ENCODE assay signal across 8 mouse cellular contexts in genomic region chr10:127076082-127076481, GRCm38 (mm10). TPM values are rescaled to one million over a fixed set of nuclear protein-coding genes. Genes with fewer than 3 reads are reported as not detected.
A peak's percentile ranks its signal among the peaks of the same experiment; 100 is the strongest.
DNase-seq lines count a peak whose midpoint lies in the region; ATAC-seq and TF ChIP-seq lines count a peak whose summit lies in the region.

No protein-coding gene starts in this region.

- H3K4me1 ChIP-seq in hindbrain, embryonic 13.5 days (replicated peaks): peaks cover 37% of the 10 kb centered on the region
- peaks cover 46% of the 10 kb centered on the region for H3K4me1 ChIP-seq in hindbrain, embryonic 10.5 days (replicated peaks)
- H3K4me1 ChIP-seq in stomach, embryonic 16.5 days (ENCODE audit: control insufficient read depth, insufficient read depth, low read length): peaks cover 25% of the 10 kb centered on the region
- H3K4me1 ChIP-seq in stomach, postnatal 0 days (replicated peaks; ENCODE audit: control insufficient read depth, insufficient read depth): no peaks in the 10 kb centered on the region; the same call in 1 of the 2 replicates

- no peaks in the 10 kb centered on the region for H3K9me3 ChIP-seq in hindbrain, embryonic 13.5 days
- no peaks in the 10 kb centered on the region for H3K9me3 ChIP-seq in hindbrain, embryonic 10.5 days
- no peaks in the 10 kb centered on the region for H3K9me3 ChIP-seq in stomach, embryonic 16.5 days (replicated peaks; ENCODE audit: control insufficient read depth, low read length)
- H3K9me3 ChIP-seq in stomach, postnatal 0 days (ENCODE audit: control insufficient read depth, low read length): no peaks in the 10 kb centered on the region

- no peak for TF ChIP-seq EP300 in stomach, postnatal 0 days (optimal IDR thresholded peaks at IDR 0.05)

- TF ChIP-seq CTCF in stomach, postnatal 0 days (IDR thresholded peaks at IDR 0.05; ENCODE audit: low read depth): no peak

- peak overlapping the region; percentile 53; the same call in 1 of the 2 replicates for H3K9ac ChIP-seq in hindbrain, embryonic 13.5 days
- 0 out of 2 replicates have a peak overlapping the region, but pooled peaks have one; percentile 2 for H3K9ac ChIP-seq in stomach, embryonic 16.5 days (ENCODE audit: low read length)
- H3K9ac ChIP-seq in stomach, postnatal 0 days (ENCODE audit: low read length): no peak overlapping the region

- intact Hi-C loops in gastrocnemius, postnatal 14 days (cut with DNase I; ENCODE audit: low total_unique reads): no loop called here

- peaks cover 36% of the 10 kb centered on the region for H3K27me3 ChIP-seq in hindbrain, embryonic 13.5 days
- H3K27me3 ChIP-seq in hindbrain, embryonic 10.5 days (ENCODE audit: insufficient read depth, poor library complexity, severe bottlenecking): peaks cover 63% of the 10 kb centered on the region
- H3K27me3 ChIP-seq in stomach, embryonic 16.5 days (ENCODE audit: control insufficient read depth, insufficient read depth, low read length): peaks cover 53% of the 10 kb centered on the region
- H3K27me3 ChIP-seq in stomach, postnatal 0 days (ENCODE audit: control insufficient read depth, insufficient read depth, low read length): peaks cover 4% of the 10 kb centered on the region

- 44% methylated on average over 4 of the region's 4 CpGs for WGBS in hindbrain, embryonic 13.5 days
- WGBS in hindbrain, embryonic 10.5 days: 59% methylated on average over 4 of the region's 4 CpGs
- WGBS in stomach, embryonic 16.5 days: 35% methylated on average over 4 of the region's 4 CpGs
- 31% methylated on average over 4 of the region's 4 CpGs for WGBS in stomach, postnatal 0 days

- no peak for DNase-seq in hindbrain, embryonic 10.5 days (ENCODE audit: low spot score)
- DNase-seq in stomach, postnatal 0 days (ENCODE audit: low spot score): no peak
- no peak for DNase-seq in cerebellum, postnatal 14 days
- no peak for DNase-seq in yolk sac, embryonic 10.5 days (ENCODE audit: low spot score)
- DNase-seq in gastrocnemius, postnatal 14 days: no peak

- H3K4me3 ChIP-seq in hindbrain, embryonic 13.5 days: no peak overlapping the region
- no peak overlapping the region for H3K4me3 ChIP-seq in hindbrain, embryonic 10.5 days
- no peak overlapping the region for H3K4me3 ChIP-seq in stomach, embryonic 16.5 days (replicated peaks; ENCODE audit: low read length)
- no peak overlapping the region for H3K4me3 ChIP-seq in stomach, postnatal 0 days (ENCODE audit: low read depth, low read length)

- H3K27ac ChIP-seq in hindbrain, embryonic 13.5 days: no peak overlapping the region
- H3K27ac ChIP-seq in hindbrain, embryonic 10.5 days: no peak overlapping the region
- H3K27ac ChIP-seq in stomach, embryonic 16.5 days (ENCODE audit: low read length): no peak overlapping the region
- no peak overlapping the region for H3K27ac ChIP-seq in stomach, postnatal 0 days (replicated peaks)

- no peaks in the 10 kb centered on the region for H3K36me3 ChIP-seq in hindbrain, embryonic 13.5 days
- no peaks in the 10 kb centered on the region for H3K36me3 ChIP-seq in hindbrain, embryonic 10.5 days
- no peaks in the 10 kb centered on the region for H3K36me3 ChIP-seq in stomach, embryonic 16.5 days (ENCODE audit: control insufficient read depth, insufficient read depth, low read length)
- H3K36me3 ChIP-seq in stomach, postnatal 0 days (ENCODE audit: control insufficient read depth, insufficient read depth, low read length): no peaks in the 10 kb centered on the region

- ATAC-seq in hindbrain, embryonic 13.5 days (ENCODE audit: low FRiP score): no peak
- no peak for ATAC-seq in stomach, embryonic 16.5 days (ENCODE audit: insufficient read depth, low FRiP score)
- no peak for ATAC-seq in stomach, postnatal 0 days (ENCODE audit: low FRiP score, low TSS enrichment)
- peak; percentile 73 for ATAC-seq in megakaryocyte progenitor cell, adult 5-6 weeks (replicated peaks; ENCODE audit: poor library complexity)

- no peak overlapping the region for H3K4me2 ChIP-seq in hindbrain, embryonic 13.5 days
- H3K4me2 ChIP-seq in stomach, embryonic 16.5 days (ENCODE audit: low read depth, low read length): no peak overlapping the region
- no peak overlapping the region for H3K4me2 ChIP-seq in stomach, postnatal 0 days (replicated peaks; ENCODE audit: low read depth)

RNA-seq across cellular contexts. Expression of gene Agap2, which starts 1.0 kb away (rescaled TPM):
- polyA plus RNA-seq in hindbrain, embryonic 13.5 days (2015; fragmentation: Nextera tagmentation; extraction: Ambion mirVana): 3.0 and 3.1 TPM in 2 replicates
- 0.12 and 0.33 TPM in 2 replicates for polyA plus RNA-seq in hindbrain, embryonic 10.5 days (2016; fragmentation: Nextera tagmentation; extraction: Ambion mirVana)
- polyA plus RNA-seq in stomach, embryonic 16.5 days (2015; fragmentation: Nextera tagmentation; extraction: Ambion mirVana): 0.09 and 0.62 TPM in 2 replicates
- 0.04 and 0.08 TPM in 2 replicates for polyA plus RNA-seq in stomach, postnatal 0 days (2015; fragmentation: Nextera tagmentation; extraction: Ambion mirVana)
- 5.3 and 9.7 TPM in 2 replicates for total RNA-seq in megakaryocyte progenitor cell, adult 5-6 weeks (2015)
- total RNA-seq in megakaryocyte progenitor cell, adult 5-6 weeks (2017): 37.4 and 41.4 TPM in 2 replicates
- total RNA-seq in gastrocnemius, postnatal 14 days (2021): 1 to 10 TPM; 3.4 to 6.7 TPM

RNA-seq across cellular contexts. Expression of gene Tspan31, which starts 6.0 kb away (rescaled TPM):
- polyA plus RNA-seq in hindbrain, embryonic 13.5 days (2015; fragmentation: Nextera tagmentation; extraction: Ambion mirVana): 122 and 129 TPM in 2 replicates
- 177 and 187 TPM in 2 replicates for polyA plus RNA-seq in hindbrain, embryonic 10.5 days (2016; fragmentation: Nextera tagmentation; extraction: Ambion mirVana)
- 158 and 177 TPM in 2 replicates for polyA plus RNA-seq in stomach, embryonic 16.5 days (2015; fragmentation: Nextera tagmentation; extraction: Ambion mirVana)
- polyA plus RNA-seq in stomach, postnatal 0 days (2015; fragmentation: Nextera tagmentation; extraction: Ambion mirVana): 82.8 and 87.7 TPM in 2 replicates
- 93.8 and 97.5 TPM in 2 replicates for total RNA-seq in megakaryocyte progenitor cell, adult 5-6 weeks (2015)
- total RNA-seq in megakaryocyte progenitor cell, adult 5-6 weeks (2017): 67.2 and 73.0 TPM in 2 replicates
- 10 to 100 TPM; 26.5 to 31.6 TPM for total RNA-seq in gastrocnemius, postnatal 14 days (2021)

RNA-seq across cellular contexts. Expression of gene Cdk4, which starts 12.7 kb away (rescaled TPM):
- 1,183 and 1,237 TPM in 2 replicates for polyA plus RNA-seq in hindbrain, embryonic 13.5 days (2015; fragmentation: Nextera tagmentation; extraction: Ambion mirVana)
- 2,665 and 2,802 TPM in 2 replicates for polyA plus RNA-seq in hindbrain, embryonic 10.5 days (2016; fragmentation: Nextera tagmentation; extraction: Ambion mirVana)
- polyA plus RNA-seq in stomach, embryonic 16.5 days (2015; fragmentation: Nextera tagmentation; extraction: Ambion mirVana): 1,208 and 1,239 TPM in 2 replicates
- polyA plus RNA-seq in stomach, postnatal 0 days (2015; fragmentation: Nextera tagmentation; extraction: Ambion mirVana): 469 and 472 TPM in 2 replicates
- 781 and 827 TPM in 2 replicates for total RNA-seq in megakaryocyte progenitor cell, adult 5-6 weeks (2015)
- 536 and 567 TPM in 2 replicates for total RNA-seq in megakaryocyte progenitor cell, adult 5-6 weeks (2017)
- 10 to 100 TPM; 62.5 to 84.0 TPM for total RNA-seq in gastrocnemius, postnatal 14 days (2021)

RNA-seq across cellular contexts. Expression of gene March9, which starts 16.1 kb away (rescaled TPM):
- polyA plus RNA-seq in hindbrain, embryonic 13.5 days (2015; fragmentation: Nextera tagmentation; extraction: Ambion mirVana): 5.8 and 5.9 TPM in 2 replicates
- polyA plus RNA-seq in hindbrain, embryonic 10.5 days (2016; fragmentation: Nextera tagmentation; extraction: Ambion mirVana): 1.2 and 1.6 TPM in 2 replicates
- polyA plus RNA-seq in stomach, embryonic 16.5 days (2015; fragmentation: Nextera tagmentation; extraction: Ambion mirVana): 0.66 and 0.72 TPM in 2 replicates
- 0.75 and 0.81 TPM in 2 replicates for polyA plus RNA-seq in stomach, postnatal 0 days (2015; fragmentation: Nextera tagmentation; extraction: Ambion mirVana)
- total RNA-seq in megakaryocyte progenitor cell, adult 5-6 weeks (2015): 0.05 and 0.10 TPM in 2 replicates
- 0.08 TPM in 1 of 2 replicates, not detected in the other for total RNA-seq in megakaryocyte progenitor cell, adult 5-6 weeks (2017)
- 1 to 10 TPM in 1 of 2 experiments, under 1 TPM in 1; 0.82 to 1.2 TPM for total RNA-seq in gastrocnemius, postnatal 14 days (2021)

RNA-seq across cellular contexts. Expression of gene Cyp27b1, which starts 28.0 kb away (rescaled TPM):
- 0.23 and 0.27 TPM in 2 replicates for polyA plus RNA-seq in hindbrain, embryonic 13.5 days (2015; fragmentation: Nextera tagmentation; extraction: Ambion mirVana)
- 0.06 and 0.34 TPM in 2 replicates for polyA plus RNA-seq in hindbrain, embryonic 10.5 days (2016; fragmentation: Nextera tagmentation; extraction: Ambion mirVana)
- polyA plus RNA-seq in stomach, embryonic 16.5 days (2015; fragmentation: Nextera tagmentation; extraction: Ambion mirVana): 0.21 and 0.37 TPM in 2 replicates
- 0.13 TPM in 1 of 2 replicates, not detected in the other for polyA plus RNA-seq in stomach, postnatal 0 days (2015; fragmentation: Nextera tagmentation; extraction: Ambion mirVana)
- 0.10 TPM in 1 of 2 replicates, not detected in the other for total RNA-seq in megakaryocyte progenitor cell, adult 5-6 weeks (2015)
- total RNA-seq in megakaryocyte progenitor cell, adult 5-6 weeks (2017): 0.30 TPM in 1 of 2 replicates, not detected in the other
- total RNA-seq in gastrocnemius, postnatal 14 days (2021): under 1 TPM; 0.10 to 0.16 TPM
